ENCODE assay signal across 7 mouse cellular contexts in the genomic region with DNA sequence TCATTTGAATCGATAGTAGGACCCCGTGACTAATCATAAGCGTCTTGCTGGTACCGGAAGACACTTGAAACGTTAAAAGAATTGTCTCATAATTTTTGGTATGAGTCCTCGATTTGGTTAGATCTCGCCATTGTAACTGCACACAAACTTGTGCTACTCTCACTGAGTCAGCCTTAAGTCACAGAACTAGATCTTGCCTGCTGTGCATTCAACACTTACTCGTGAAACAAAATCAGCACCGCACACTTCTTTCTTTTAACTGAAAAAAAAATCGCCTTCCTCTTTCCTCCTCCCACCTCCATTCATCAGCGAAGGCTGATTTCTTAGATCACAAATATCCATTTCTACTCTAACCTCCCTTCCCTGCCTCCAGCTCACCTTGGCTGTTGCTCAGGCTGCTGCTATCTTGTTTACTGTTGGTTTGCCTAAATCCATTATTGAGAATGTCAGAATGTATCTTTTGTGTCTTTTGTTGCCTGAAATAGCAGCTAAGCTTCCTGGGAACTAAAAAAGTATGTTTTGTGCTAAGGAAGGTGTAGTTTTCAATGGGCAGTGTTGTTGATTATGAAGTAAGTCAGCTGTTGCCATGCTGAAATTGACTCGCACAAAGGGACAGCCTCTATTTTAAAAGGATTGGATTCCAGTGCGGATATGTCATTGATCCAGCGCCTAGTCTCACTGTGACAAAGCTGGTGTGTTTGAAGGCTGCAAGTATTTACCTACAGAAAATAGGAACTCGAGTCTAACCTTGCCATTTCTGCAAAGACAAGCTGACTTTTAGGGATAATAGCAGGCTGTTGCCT. TPM values are rescaled to one million over a fixed set of nuclear protein-coding genes. Genes with fewer than 3 reads are reported as not detected.
DNase-seq lines count a peak whose midpoint lies in the region; ATAC-seq and TF ChIP-seq lines count a peak whose summit lies in the region.

No protein-coding gene starts in this region.

- peak overlapping the region; percentile 79 for H3K4me2 ChIP-seq in embryonic facial prominence, embryonic 14.5 days (ENCODE audit: low read depth, low read length)
- peak overlapping the region; percentile 82 for H3K4me2 ChIP-seq in limb, embryonic 11.5 days (ENCODE audit: low read depth, severe bottlenecking)

- peaks cover 5% of the 10 kb centered on the region; the same call in 1 of the 2 replicates for H3K4me1 ChIP-seq in spleen, adult 2 months (ENCODE audit: control insufficient read depth, insufficient read depth, insufficient read length)
- H3K4me1 ChIP-seq in embryonic facial prominence, embryonic 14.5 days (ENCODE audit: control insufficient read depth, insufficient read depth, low read length): peaks cover 7% of the 10 kb centered on the region
- H3K4me1 ChIP-seq in limb, embryonic 11.5 days (ENCODE audit: control insufficient read depth, insufficient read depth, low read length): no peaks in the 10 kb centered on the region

- no peak for DNase-seq in spleen, adult 2 months (ENCODE audit: low read depth in 1 of 2, low spot score in 2 of 2)
- DNase-seq in spleen, postnatal 14 days (ENCODE audit: low spot score in 2 of 2): no peak
- DNase-seq in embryonic facial prominence, embryonic 14.5 days (ENCODE audit: low spot score): no peak
- DNase-seq in limb, embryonic 11.5 days (ENCODE audit: low spot score): no peak
- DNase-seq in splenic B cell, adult 2 months (ENCODE audit: low read depth, low spot score): peak; percentile 19
- DNase-seq in thymus, postnatal 14 days: no peak
- no peak for DNase-seq in ovary, postnatal 14 days (ENCODE audit: low spot score)

- WGBS in spleen, adult 2 months: 19% methylated on average over 15 of the region's 15 CpGs
- 5% methylated on average over 15 of the region's 15 CpGs for WGBS in embryonic facial prominence, embryonic 14.5 days
- WGBS in limb, embryonic 11.5 days: 10% methylated on average over 15 of the region's 15 CpGs

- no peak overlapping the region for H3K27ac ChIP-seq in spleen, adult 2 months (ENCODE audit: insufficient read depth, low read length)
- peak overlapping the region; percentile 81; the same call in 1 of the 2 replicates for H3K27ac ChIP-seq in embryonic facial prominence, embryonic 14.5 days (replicated peaks; ENCODE audit: low read depth, low read length)
- no peak overlapping the region for H3K27ac ChIP-seq in limb, embryonic 11.5 days (replicated peaks; ENCODE audit: low read depth, low read length)

- peak overlapping the region; percentile 67 for H3K4me3 ChIP-seq in spleen, adult 2 months (ENCODE audit: extremely low read depth, insufficient read depth, insufficient read length)
- peak overlapping the region; percentile 86 for H3K4me3 ChIP-seq in embryonic facial prominence, embryonic 14.5 days (ENCODE audit: low read depth, low read length)
- peak overlapping the region; percentile 86 for H3K4me3 ChIP-seq in limb, embryonic 11.5 days (ENCODE audit: low read depth, low read length)

- H3K9me3 ChIP-seq in embryonic facial prominence, embryonic 14.5 days (ENCODE audit: control insufficient read depth, low read length): no peaks in the 10 kb centered on the region
- H3K9me3 ChIP-seq in limb, embryonic 11.5 days (ENCODE audit: control insufficient read depth, low read length): no peaks in the 10 kb centered on the region

- no peak for ATAC-seq in embryonic facial prominence, embryonic 14.5 days (ENCODE audit: low read depth)
- no peak for ATAC-seq in limb, embryonic 11.5 days (ENCODE audit: insufficient number of reproducible peaks, low FRiP score, low TSS enrichment, low read depth)

- no peaks in the 10 kb centered on the region for H3K36me3 ChIP-seq in spleen, adult 2 months (ENCODE audit: control insufficient read depth, insufficient read depth, low read length)
- H3K36me3 ChIP-seq in embryonic facial prominence, embryonic 14.5 days (ENCODE audit: control insufficient read depth, insufficient read depth, low read length): no peaks in the 10 kb centered on the region
- H3K36me3 ChIP-seq in limb, embryonic 11.5 days (ENCODE audit: control insufficient read depth, insufficient read depth, low read length): no peaks in the 10 kb centered on the region
- H3K36me3 ChIP-seq in splenic B cell, adult 2 months (ENCODE audit: control insufficient read depth, insufficient read depth, low read length, poor library complexity, severe bottlenecking): no peaks in the 10 kb centered on the region; the same call in 1 of the 2 replicates

- no peak for TF ChIP-seq CTCF in spleen, adult 2 months (IDR thresholded peaks at IDR 0.05; ENCODE audit: extremely low read depth, insufficient read depth, insufficient read length, insufficient replicate concordance)

- H3K9ac ChIP-seq in embryonic facial prominence, embryonic 14.5 days (ENCODE audit: low read depth, low read length): peak overlapping the region; percentile 78
- peak overlapping the region; percentile 88 for H3K9ac ChIP-seq in limb, embryonic 11.5 days (ENCODE audit: low read length)

- H3K27me3 ChIP-seq in spleen, adult 2 months (ENCODE audit: control insufficient read depth, insufficient read depth, low read length): no peaks in the 10 kb centered on the region
- H3K27me3 ChIP-seq in embryonic facial prominence, embryonic 14.5 days (replicated peaks; ENCODE audit: control insufficient read depth, insufficient read depth, low read length): no peaks in the 10 kb centered on the region
- H3K27me3 ChIP-seq in limb, embryonic 11.5 days (ENCODE audit: control insufficient read depth, insufficient read depth, low read length): no peaks in the 10 kb centered on the region
- no peaks in the 10 kb centered on the region for H3K27me3 ChIP-seq in splenic B cell, adult 2 months (ENCODE audit: control insufficient read depth, insufficient read depth, low read length, poor library complexity, severe bottlenecking)

- TF ChIP-seq POLR2A in spleen, adult 2 months (IDR thresholded peaks at IDR 0.05; ENCODE audit: low read depth, low read length): no peak

RNA-seq across cellular contexts. Expression of a gene that starts 1.4 kb away (rescaled TPM):
- polyA plus RNA-seq in spleen, adult 2 months (2012; rRNA removed): 3.5 and 5.8 TPM in 2 replicates
- 24.3 and 26.0 TPM in 2 replicates for polyA plus RNA-seq in embryonic facial prominence, embryonic 14.5 days (2014; fragmentation: Nextera tagmentation; extraction: Ambion mirVana)
- polyA plus RNA-seq in limb, embryonic 11.5 days (2014; fragmentation: Nextera tagmentation; extraction: Ambion mirVana): 26.8 and 27.8 TPM in 2 replicates
